23 mouse cellular contexts compared by ENCODE assay signal in the genomic region with DNA sequence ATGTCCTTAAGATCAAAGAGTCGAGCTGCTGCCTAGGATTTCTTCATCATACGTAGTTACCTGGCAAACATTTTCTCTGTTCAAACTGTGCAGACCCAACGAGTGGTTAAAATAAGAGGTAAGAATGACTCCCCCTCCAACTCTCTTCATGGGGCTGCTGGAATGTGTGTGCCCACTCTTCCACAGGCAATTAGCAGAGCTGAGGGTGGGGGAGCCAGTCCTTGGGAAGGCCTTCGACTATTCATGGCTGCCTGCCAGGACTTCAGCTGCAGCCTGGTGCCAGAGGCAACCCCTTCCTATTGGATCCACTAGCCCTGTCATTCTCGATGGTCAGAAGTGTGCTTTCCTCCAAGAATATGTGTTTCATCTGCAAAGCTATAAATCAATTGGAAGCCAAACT. TPM values are rescaled to one million over a fixed set of nuclear protein-coding genes. Genes with fewer than 3 reads are reported as not detected.
DNase-seq lines count a peak whose midpoint lies in the region; ATAC-seq and TF ChIP-seq lines count a peak whose summit lies in the region.
"Had no signal": no experiment of that assay in that cellular context is flagged by ENCODE, and none has a peak within 500 bp of the region (broad histone marks: within the 10 kb centered on the region; RNA-seq: fewer than 3 reads in every experiment).

No protein-coding gene starts in this region.

- H3K9ac ChIP-seq in forebrain, embryonic 11.5 days (ENCODE audit: low read length): no peak overlapping the region
- no peak overlapping the region for H3K9ac ChIP-seq in forebrain, embryonic 12.5 days
- no peak overlapping the region for H3K9ac ChIP-seq in limb, embryonic 14.5 days (ENCODE audit: low read depth, low read length, severe bottlenecking)
- H3K9ac ChIP-seq: kidney, embryonic 15.5 days; limb, embryonic 12.5 days; liver, embryonic 14.5 days; midbrain, embryonic 15.5 days; stomach, embryonic 15.5 days had no signal

- H3K4me1 ChIP-seq in forebrain, embryonic 11.5 days (replicated peaks; ENCODE audit: control insufficient read depth, insufficient read depth, low read length): no peaks in the 10 kb centered on the region
- H3K4me1 ChIP-seq in forebrain, embryonic 12.5 days: peaks cover 16% of the 10 kb centered on the region
- no peaks in the 10 kb centered on the region for H3K4me1 ChIP-seq in limb, embryonic 14.5 days (ENCODE audit: control insufficient read depth, insufficient read depth, low read length)
- peaks cover 16% of the 10 kb centered on the region for H3K4me1 ChIP-seq in limb, embryonic 10.5 days
- H3K4me1 ChIP-seq: stomach, embryonic 15.5 days had no signal

- WGBS in forebrain, embryonic 11.5 days: 71% methylated on average over 5 of the region's 5 CpGs
- 61% methylated on average over 5 of the region's 5 CpGs for WGBS in forebrain, embryonic 12.5 days
- WGBS in limb, embryonic 14.5 days: 35% methylated on average over 5 of the region's 5 CpGs
- WGBS in limb, embryonic 10.5 days: 72% methylated on average over 5 of the region's 5 CpGs

- H3K36me3 ChIP-seq in forebrain, embryonic 11.5 days (ENCODE audit: control insufficient read depth, insufficient read depth, low read length): no peaks in the 10 kb centered on the region
- no peaks in the 10 kb centered on the region for H3K36me3 ChIP-seq in forebrain, embryonic 12.5 days (replicated peaks)
- H3K36me3 ChIP-seq in limb, embryonic 14.5 days (ENCODE audit: control insufficient read depth, insufficient read depth, low read length): no peaks in the 10 kb centered on the region
- no peaks in the 10 kb centered on the region for H3K36me3 ChIP-seq in limb, embryonic 10.5 days
- H3K36me3 ChIP-seq: kidney, embryonic 15.5 days; limb, embryonic 12.5 days; midbrain, embryonic 15.5 days; stomach, embryonic 15.5 days had no signal

- H3K27me3 ChIP-seq in forebrain, embryonic 11.5 days (ENCODE audit: control insufficient read depth, insufficient read depth, low read length): peaks cover 30% of the 10 kb centered on the region
- peaks cover 78% of the 10 kb centered on the region for H3K27me3 ChIP-seq in forebrain, embryonic 12.5 days
- peaks cover 57% of the 10 kb centered on the region for H3K27me3 ChIP-seq in limb, embryonic 14.5 days (ENCODE audit: control insufficient read depth, insufficient read depth, low read length)
- H3K27me3 ChIP-seq in limb, embryonic 10.5 days (ENCODE audit: low read depth, poor library complexity, severe bottlenecking): peaks cover 89% of the 10 kb centered on the region
- H3K27me3 ChIP-seq: CH12.LX had no signal

- H3K4me2 ChIP-seq in forebrain, embryonic 11.5 days (ENCODE audit: low read depth, low read length, severe bottlenecking): no peak overlapping the region
- no peak overlapping the region for H3K4me2 ChIP-seq in forebrain, embryonic 12.5 days
- H3K4me2 ChIP-seq in limb, embryonic 14.5 days (replicated peaks; ENCODE audit: low read depth, low read length, severe bottlenecking): no peak overlapping the region
- H3K4me2 ChIP-seq: heart, embryonic 11.5 days; kidney, embryonic 15.5 days; limb, embryonic 12.5 days; midbrain, embryonic 15.5 days; stomach, embryonic 15.5 days had no signal

- no peak overlapping the region for H3K27ac ChIP-seq in forebrain, embryonic 11.5 days (ENCODE audit: low read depth, low read length)
- no peak overlapping the region for H3K27ac ChIP-seq in forebrain, embryonic 12.5 days
- H3K27ac ChIP-seq in limb, embryonic 14.5 days (replicated peaks; ENCODE audit: low read depth, low read length): no peak overlapping the region
- no peak overlapping the region for H3K27ac ChIP-seq in limb, embryonic 10.5 days
- H3K27ac ChIP-seq: kidney, embryonic 15.5 days; left cerebral cortex, adult 2 months; limb, embryonic 12.5 days; liver, embryonic 14.5 days; midbrain, embryonic 15.5 days; stomach, embryonic 15.5 days had no signal

- no peak overlapping the region for H3K4me3 ChIP-seq in forebrain, embryonic 11.5 days (ENCODE audit: low read depth, low read length)
- H3K4me3 ChIP-seq in forebrain, embryonic 12.5 days (replicated peaks): no peak overlapping the region
- no peak overlapping the region for H3K4me3 ChIP-seq in limb, embryonic 14.5 days (replicated peaks; ENCODE audit: low read length)
- H3K4me3 ChIP-seq in limb, embryonic 10.5 days: no peak overlapping the region
- H3K4me3 ChIP-seq: kidney, embryonic 15.5 days; left cerebral cortex, adult 2 months; limb, embryonic 12.5 days; midbrain, embryonic 15.5 days; stomach, embryonic 15.5 days had no signal

- TF ChIP-seq POLR2A in limb, embryonic 14.5 days (IDR thresholded peaks at IDR 0.05; ENCODE audit: borderline replicate concordance, extremely low read depth, insufficient read depth, insufficient read length): no peak

- peak; percentile 54 for DNase-seq in forebrain, embryonic 11.5 days (ENCODE audit: low spot score)
- DNase-seq in limb, embryonic 14.5 days (ENCODE audit: low spot score): peak; percentile 24
- no peak for DNase-seq in limb, embryonic 10.5 days (ENCODE audit: low spot score)
- DNase-seq in retina, postnatal 1 day: peak; percentile 68
- DNase-seq in retina, embryonic 14.5 days (ENCODE audit: low spot score): no peak
- DNase-seq in lung, postnatal 4 days: peak; percentile 25 to 59
- DNase-seq: adrenal gland, postnatal 14 days; cerebellum, adult 11 months; heart, postnatal 10 days; layer of hippocampus, adult 9-11 months; thymus, adult 18-20 months; thymus, postnatal 4 days had no signal

- ATAC-seq in forebrain, embryonic 11.5 days (replicated peaks; ENCODE audit: low FRiP score): no peak
- ATAC-seq in forebrain, embryonic 12.5 days (ENCODE audit: low FRiP score): no peak
- ATAC-seq in limb, embryonic 14.5 days (ENCODE audit: low FRiP score, low read depth): no peak
- ATAC-seq: intestine, embryonic 16.5 days; midbrain, embryonic 15.5 days had no signal

- no peaks in the 10 kb centered on the region for H3K9me3 ChIP-seq in forebrain, embryonic 11.5 days (ENCODE audit: control insufficient read depth, low read length)
- H3K9me3 ChIP-seq in forebrain, embryonic 12.5 days: no peaks in the 10 kb centered on the region
- no peaks in the 10 kb centered on the region for H3K9me3 ChIP-seq in limb, embryonic 14.5 days (ENCODE audit: control insufficient read depth, low read length)
- H3K9me3 ChIP-seq in limb, embryonic 10.5 days (replicated peaks): no peaks in the 10 kb centered on the region
- H3K9me3 ChIP-seq: kidney, embryonic 15.5 days; limb, embryonic 12.5 days; midbrain, embryonic 15.5 days; stomach, embryonic 15.5 days had no signal

RNA-seq across cellular contexts. Expression of gene Tmem132d, which starts 2.8 kb away (rescaled TPM):
- polyA plus RNA-seq in forebrain, embryonic 11.5 days (2014; fragmentation: Nextera tagmentation; extraction: Ambion mirVana): 0.56 and 1.1 TPM in 2 replicates
- 0.47 and 0.60 TPM in 2 replicates for polyA plus RNA-seq in forebrain, embryonic 12.5 days (2016; fragmentation: Nextera tagmentation; extraction: Ambion mirVana)
- 0.58 and 0.60 TPM in 2 replicates for polyA plus RNA-seq in limb, embryonic 14.5 days (2012; rRNA removed)
- polyA plus RNA-seq in limb, embryonic 14.5 days (2014; fragmentation: Nextera tagmentation; extraction: Ambion mirVana): 0.33 and 0.43 TPM in 2 replicates
- polyA plus RNA-seq in limb, embryonic 10.5 days (2016; fragmentation: Nextera tagmentation; extraction: Ambion mirVana): 0.79 and 1.2 TPM in 2 replicates
- polyA plus RNA-seq: intestine, embryonic 16.5 days; spleen, adult 2 months had no signal

Comparison
In these comparisons a context has a peak if more than half of its experiments do, and no peak if none do; other contexts are left out.
1. DNase-seq: peak in forebrain, embryonic 11.5 days (single experiment), limb, embryonic 14.5 days (single experiment), retina, postnatal 1 day (single experiment) and lung, postnatal 4 days (2 of 2); none in limb, embryonic 10.5 days (single experiment) and retina, embryonic 14.5 days (single experiment).